Mouse (Mus musculus) cortical plate, adult 2 months (tissue): ENCODE results near the gene Cyp8b1.

Source experiments
- CTCF ChIP-seq: fragments of 200-500 bp; IDR thresholded peaks from 2 replicates; pipeline ENCODE4 v1.5.1; 2011; ENCODE audit warnings: mild to moderate bottlenecking, control low read depth, low read length; ENCODE audit not compliant: insufficient read depth; ENCODE audit errors: extremely low read depth
- POLR2A ChIP-seq: fragments of 200-500 bp; IDR thresholded peaks from 2 replicates; pipeline ENCODE4 v1.6.1; 2011; ENCODE audit warnings: mild to moderate bottlenecking, low read length, control low read depth; ENCODE audit not compliant: insufficient read depth; ENCODE audit errors: extremely low read depth

- no peak for TF ChIP-seq POLR2A
- TF ChIP-seq CTCF: no peak
These were observed 7.3 kb upstream of the Cyp8b1 start for GRCm38 (mm10) chr9:121923443-121923842.
